Mouse (Mus musculus) c-Kit-positive CD71-positive TER-119-negative erythroid progenitor cells, embryonic 14.5 days (primary cell): Measurements from ENCODE around the gene Lpp.

Experiments used
- DNase-seq: peaks from one replicate; pipeline ENCODE4 v3.0.0-alpha.2; 2013; ENCODE audit warnings: low read depth

The Lpp gene

GRCm38 (mm10) chr16:24807565-24807964 lies 414.3 kb downstream of the Lpp start:
- no peak for DNase-seq

- DNase-seq = no peak
Observed at GRCm38 (mm10) chr16:24809811-24810210, 416.5 kb downstream of the Lpp start.

GRCm38 (mm10) chr16:24816621-24817020 lies 423.3 kb downstream of the Lpp start:
- no peak for DNase-seq

- no peak for DNase-seq
Observed at GRCm38 (mm10) chr16:24817381-24817780, 424.1 kb downstream of the Lpp start.

GRCm38 (mm10) chr16:24819127-24819526 lies 425.8 kb downstream of the Lpp start:
- no peak for DNase-seq

GRCm38 (mm10) chr16:24822182-24822875 lies 429.0 kb downstream of the Lpp start:
- no peak for DNase-seq

- DNase-seq = no peak
Observed at GRCm38 (mm10) chr16:24822918-24823317, 429.6 kb downstream of the Lpp start.

- DNase-seq = no peak
Observed at GRCm38 (mm10) chr16:24826390-24826789, 433.1 kb downstream of the Lpp start.

- no peak for DNase-seq
Observed at GRCm38 (mm10) chr16:24828207-24828803, 435.0 kb downstream of the Lpp start.

GRCm38 (mm10) chr16:24829860-24830259 lies 436.6 kb downstream of the Lpp start:
- no peak for DNase-seq

- DNase-seq = no peak
Observed at GRCm38 (mm10) chr16:24830939-24831338, 437.6 kb downstream of the Lpp start.

GRCm38 (mm10) chr16:24833221-24833620 lies 439.9 kb downstream of the Lpp start:
- DNase-seq = no peak

- no peak for DNase-seq
Observed at GRCm38 (mm10) chr16:24834536-24834935, 441.2 kb downstream of the Lpp start.

- no peak for DNase-seq
Observed at GRCm38 (mm10) chr16:24836550-24836949, 443.2 kb downstream of the Lpp start.

GRCm38 (mm10) chr16:24839018-24839417 lies 445.7 kb downstream of the Lpp start:
- DNase-seq = no peak

- no peak for DNase-seq
Observed at GRCm38 (mm10) chr16:24840073-24840472, 446.8 kb downstream of the Lpp start.

- no peak for DNase-seq
Observed at GRCm38 (mm10) chr16:24846141-24846540, 452.8 kb downstream of the Lpp start.

GRCm38 (mm10) chr16:24859509-24860140 lies 466.3 kb downstream of the Lpp start:
- no peak for DNase-seq

GRCm38 (mm10) chr16:24860445-24860844 lies 467.1 kb downstream of the Lpp start:
- no peak for DNase-seq

- no peak for DNase-seq
Observed at GRCm38 (mm10) chr16:24861374-24861773, 468.1 kb downstream of the Lpp start.

GRCm38 (mm10) chr16:24874235-24874634 lies 480.9 kb downstream of the Lpp start:
- no peak for DNase-seq

GRCm38 (mm10) chr16:24875661-24876060 lies 482.4 kb downstream of the Lpp start:
- no peak for DNase-seq

GRCm38 (mm10) chr16:24878977-24879376 lies 485.7 kb downstream of the Lpp start:
- DNase-seq = no peak
